ENCODE assay signal across 8 mouse cellular contexts in genomic region chr7:63929080-63929479, GRCm38 (mm10). TPM values are rescaled to one million over a fixed set of nuclear protein-coding genes. Genes with fewer than 3 reads are reported as not detected.
DNase-seq lines count a peak whose midpoint lies in the region.

No protein-coding gene starts in this region.

- peak; percentile 56 to 86 for DNase-seq in adrenal gland, adult (ENCODE audit: inconsistent age in 2 of 2, low spot score in 1 of 2)
- no peak for DNase-seq in adrenal gland, postnatal 4 days (ENCODE audit: low spot score in 2 of 2)
- DNase-seq in lung, postnatal 14 days = peak; percentile 56
- no peak for DNase-seq in lung, postnatal 4 days
- DNase-seq in heart, postnatal 4 days = peak; percentile 61
- DNase-seq in testis, postnatal 14 days (ENCODE audit: low spot score) = peak; percentile 82
- no peak for DNase-seq in layer of hippocampus, adult 9-11 months
- no peak for DNase-seq in right cerebral cortex, postnatal 4 days

RNA-seq across cellular contexts. Expression of gene Klf13, which starts 9.6 kb away (rescaled TPM):
- total RNA-seq in adrenal gland, postnatal 4 days (2021) = 10 to 100 TPM; 70.9 to 77.5 TPM
- total RNA-seq in heart, postnatal 4 days (2021) = 10 to 100 TPM; 52.1 to 53.2 TPM

RNA-seq across cellular contexts. Expression of gene E030018B13Rik, which starts 12.4 kb away (rescaled TPM):
- not detected for total RNA-seq in adrenal gland, postnatal 4 days (2021)
- not detected for total RNA-seq in heart, postnatal 4 days (2021)

Comparison
In these comparisons a context has a peak if more than half of its experiments do, and no peak if none do; other contexts are left out.
1. DNase-seq: peak in adrenal gland, adult (2 of 2), lung, postnatal 14 days (single experiment), heart, postnatal 4 days (single experiment) and testis, postnatal 14 days (single experiment); none in adrenal gland, postnatal 4 days (0 of 2), lung, postnatal 4 days (0 of 2), layer of hippocampus, adult 9-11 months (single experiment) and right cerebral cortex, postnatal 4 days (single experiment).